Mouse (Mus musculus): Measurements from ENCODE around the gene Dtx2.

DNA sequence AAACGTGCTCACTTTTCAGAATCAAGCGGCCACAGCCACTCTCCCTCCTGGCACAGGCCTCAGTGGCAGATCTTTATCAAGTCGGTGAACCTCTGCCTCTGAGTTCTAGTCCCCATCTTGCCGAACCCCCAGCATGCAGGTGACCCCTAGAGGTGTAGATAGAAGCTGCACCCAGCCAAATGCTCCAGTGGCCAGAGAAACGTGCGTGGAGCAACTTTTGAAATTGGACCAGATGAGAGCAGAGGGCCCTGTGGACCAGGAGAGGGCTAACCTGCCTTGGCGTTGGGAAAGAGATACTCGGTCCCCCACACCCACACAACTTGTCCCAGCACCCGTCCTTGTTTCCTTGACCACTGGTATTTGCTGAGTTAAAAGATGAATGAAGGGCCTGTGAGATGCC lies 50.8 kb downstream of the Dtx2 start:
- TF ChIP-seq CTCF (IDR thresholded peaks at IDR 0.05; ENCODE audit: borderline replicate concordance, control insufficient read depth, extremely low read depth, insufficient read depth, low read length, poor library complexity): 0 out of 2 replicates have a peak, but pooled peaks have one; percentile 46
- no peak for TF ChIP-seq POLR2A (IDR thresholded peaks at IDR 0.05; ENCODE audit: control insufficient read depth, extremely low read depth, insufficient read depth, low read length, poor library complexity)
